Mouse (Mus musculus): ENCODE data around the gene 1700012B07Rik. TPM values are rescaled to one million over a fixed set of nuclear protein-coding genes. Genes with fewer than 3 reads are reported as not detected.

1700012B07Rik gene
- polyA plus RNA-seq, 1 experiment from 2014 or later, result not detected

- H3K36me3 ChIP-seq (ENCODE audit: control insufficient read depth, insufficient read depth, low read length), result no peaks in the 10 kb centered on the region
- ATAC-seq (ENCODE audit: insufficient read depth, low FRiP score), result no peak
- no peak overlapping the region for H3K4me2 ChIP-seq (ENCODE audit: low read depth, low read length)
- H3K4me1 ChIP-seq (ENCODE audit: control insufficient read depth, insufficient read depth, low read length), result no peaks in the 10 kb centered on the region
- 65% methylated on average over 1 of the region's 1 CpGs for WGBS
- H3K27me3 ChIP-seq (ENCODE audit: control insufficient read depth, insufficient read depth, low read length), result no peaks in the 10 kb centered on the region
- no peak overlapping the region for H3K4me3 ChIP-seq (replicated peaks; ENCODE audit: low read length)
- H3K9ac ChIP-seq (ENCODE audit: low read length), result no peak overlapping the region
- no peaks in the 10 kb centered on the region for H3K9me3 ChIP-seq (replicated peaks; ENCODE audit: control insufficient read depth, low read length)
- no peak overlapping the region for H3K27ac ChIP-seq (ENCODE audit: low read length)
Measured at GRCm38 (mm10) chr11:109816911-109817310, 10.9 kb downstream of the 1700012B07Rik start.

GRCm38 (mm10) chr11:109811721-109812120 lies 16.1 kb downstream of the 1700012B07Rik start:
- no peaks in the 10 kb centered on the region for H3K4me1 ChIP-seq (ENCODE audit: control insufficient read depth, insufficient read depth, low read length)
- H3K9ac ChIP-seq (ENCODE audit: low read length), result no peak overlapping the region
- no peaks in the 10 kb centered on the region for H3K27me3 ChIP-seq (ENCODE audit: control insufficient read depth, insufficient read depth, low read length)
- no peak overlapping the region for H3K4me3 ChIP-seq (replicated peaks; ENCODE audit: low read length)
- ATAC-seq (ENCODE audit: insufficient read depth, low FRiP score), result no peak
- 62% methylated on average over 2 of the region's 2 CpGs for WGBS
- no peaks in the 10 kb centered on the region for H3K36me3 ChIP-seq (ENCODE audit: control insufficient read depth, insufficient read depth, low read length)
- 0 out of 2 replicates have a peak, but pooled peaks cover 6% of the 10 kb centered on the region for H3K9me3 ChIP-seq (replicated peaks; ENCODE audit: control insufficient read depth, low read length)
- no peak overlapping the region for H3K4me2 ChIP-seq (ENCODE audit: low read depth, low read length)
- H3K27ac ChIP-seq (ENCODE audit: low read length), result no peak overlapping the region

GRCm38 (mm10) chr11:109809175-109809855 lies 18.5 kb downstream of the 1700012B07Rik start:
- 40% methylated on average over 4 of the region's 4 CpGs for WGBS

GRCm38 (mm10) chr11:109801515-109801914 lies 26.3 kb downstream of the 1700012B07Rik start:
- Histone ChIP-seq H3K4me2 (ENCODE audit: low read depth, low read length) (no peak overlapping the region), H3K9me3 (replicated peaks; ENCODE audit: control insufficient read depth, low read length) (no peaks in the 10 kb centered on the region), H3K4me3 (replicated peaks; ENCODE audit: low read length) (no peak overlapping the region), H3K27ac (ENCODE audit: low read length) (no peak overlapping the region), H3K27me3 (ENCODE audit: control insufficient read depth, insufficient read depth, low read length) (no peaks in the 10 kb centered on the region), H3K36me3 (ENCODE audit: control insufficient read depth, insufficient read depth, low read length) (no peaks in the 10 kb centered on the region), H3K4me1 (ENCODE audit: control insufficient read depth, insufficient read depth, low read length) (no peaks in the 10 kb centered on the region), H3K9ac (ENCODE audit: low read length) (no peak overlapping the region)
- 86% methylated on average over 1 of the region's 1 CpGs for WGBS
- no peak for ATAC-seq (ENCODE audit: insufficient read depth, low FRiP score)

More at GRCm38 (mm10) chr11:109809175-109809855, 18.5 kb downstream of the 1700012B07Rik start:
- Histone ChIP-seq H3K4me2 (ENCODE audit: low read depth, low read length) (no peak overlapping the region), H3K4me3 (replicated peaks; ENCODE audit: low read length) (no peak overlapping the region), H3K36me3 (ENCODE audit: control insufficient read depth, insufficient read depth, low read length) (no peaks in the 10 kb centered on the region), H3K4me1 (ENCODE audit: control insufficient read depth, insufficient read depth, low read length) (no peaks in the 10 kb centered on the region), H3K27ac (ENCODE audit: low read length) (no peak overlapping the region), H3K9ac (ENCODE audit: low read length) (no peak overlapping the region), H3K9me3 (replicated peaks; ENCODE audit: control insufficient read depth, low read length) (0 out of 2 replicates have a peak, but pooled peaks cover 6% of the 10 kb centered on the region), H3K27me3 (ENCODE audit: control insufficient read depth, insufficient read depth, low read length) (no peaks in the 10 kb centered on the region)
- no peak for ATAC-seq (ENCODE audit: insufficient read depth, low FRiP score)

GRCm38 (mm10) chr11:109797531-109797930 lies 30.3 kb downstream of the 1700012B07Rik start:
- Histone ChIP-seq H3K27ac (ENCODE audit: low read length) (no peak overlapping the region), H3K27me3 (ENCODE audit: control insufficient read depth, insufficient read depth, low read length) (no peaks in the 10 kb centered on the region), H3K36me3 (ENCODE audit: control insufficient read depth, insufficient read depth, low read length) (no peaks in the 10 kb centered on the region), H3K4me1 (ENCODE audit: control insufficient read depth, insufficient read depth, low read length) (no peaks in the 10 kb centered on the region), H3K4me3 (replicated peaks; ENCODE audit: low read length) (no peak overlapping the region), H3K4me2 (ENCODE audit: low read depth, low read length) (no peak overlapping the region), H3K9ac (ENCODE audit: low read length) (no peak overlapping the region), H3K9me3 (replicated peaks; ENCODE audit: control insufficient read depth, low read length) (no peaks in the 10 kb centered on the region)
- no peak for ATAC-seq (ENCODE audit: insufficient read depth, low FRiP score)
- 75% methylated on average over 6 of the region's 6 CpGs for WGBS

- Histone ChIP-seq H3K4me1 (ENCODE audit: control insufficient read depth, insufficient read depth, low read length) (no peaks in the 10 kb centered on the region), H3K27me3 (ENCODE audit: control insufficient read depth, insufficient read depth, low read length) (no peaks in the 10 kb centered on the region), H3K4me2 (ENCODE audit: low read depth, low read length) (no peak overlapping the region), H3K9ac (ENCODE audit: low read length) (no peak overlapping the region), H3K27ac (ENCODE audit: low read length) (no peak overlapping the region), H3K4me3 (replicated peaks; ENCODE audit: low read length) (no peak overlapping the region), H3K36me3 (ENCODE audit: control insufficient read depth, insufficient read depth, low read length) (no peaks in the 10 kb centered on the region), H3K9me3 (replicated peaks; ENCODE audit: control insufficient read depth, low read length) (no peaks in the 10 kb centered on the region)
- ATAC-seq (ENCODE audit: insufficient read depth, low FRiP score), result no peak
- WGBS, result 73% methylated on average over 2 of the region's 2 CpGs
Measured at GRCm38 (mm10) chr11:109795536-109795935, 32.3 kb downstream of the 1700012B07Rik start.

- Histone ChIP-seq H3K4me1 (ENCODE audit: control insufficient read depth, insufficient read depth, low read length) (no peaks in the 10 kb centered on the region), H3K27me3 (ENCODE audit: control insufficient read depth, insufficient read depth, low read length) (no peaks in the 10 kb centered on the region), H3K4me3 (replicated peaks; ENCODE audit: low read length) (no peak overlapping the region), H3K9ac (ENCODE audit: low read length) (no peak overlapping the region), H3K36me3 (ENCODE audit: control insufficient read depth, insufficient read depth, low read length) (no peaks in the 10 kb centered on the region), H3K27ac (ENCODE audit: low read length) (no peak overlapping the region), H3K4me2 (ENCODE audit: low read depth, low read length) (no peak overlapping the region), H3K9me3 (replicated peaks; ENCODE audit: control insufficient read depth, low read length) (no peaks in the 10 kb centered on the region)
- WGBS, result 83% methylated on average over 4 of the region's 4 CpGs
- no peak for ATAC-seq (ENCODE audit: insufficient read depth, low FRiP score)
Measured at GRCm38 (mm10) chr11:109793578-109793977, 34.3 kb downstream of the 1700012B07Rik start.

GRCm38 (mm10) chr11:109792401-109792997 lies 35.3 kb downstream of the 1700012B07Rik start:
- H3K36me3 ChIP-seq (ENCODE audit: control insufficient read depth, insufficient read depth, low read length), result no peaks in the 10 kb centered on the region
- H3K27me3 ChIP-seq (ENCODE audit: control insufficient read depth, insufficient read depth, low read length), result no peaks in the 10 kb centered on the region
- no peaks in the 10 kb centered on the region for H3K9me3 ChIP-seq (replicated peaks; ENCODE audit: control insufficient read depth, low read length)
- 85% methylated on average over 13 of the region's 13 CpGs for WGBS
- no peak overlapping the region for H3K4me3 ChIP-seq (replicated peaks; ENCODE audit: low read length)
- ATAC-seq (ENCODE audit: insufficient read depth, low FRiP score), result no peak
- no peak overlapping the region for H3K4me2 ChIP-seq (ENCODE audit: low read depth, low read length)
- H3K27ac ChIP-seq (ENCODE audit: low read length), result no peak overlapping the region
- no peaks in the 10 kb centered on the region for H3K4me1 ChIP-seq (ENCODE audit: control insufficient read depth, insufficient read depth, low read length)
- no peak overlapping the region for H3K9ac ChIP-seq (ENCODE audit: low read length)

- Histone ChIP-seq H3K9ac (ENCODE audit: low read length) (no peak overlapping the region), H3K9me3 (replicated peaks; ENCODE audit: control insufficient read depth, low read length) (no peaks in the 10 kb centered on the region), H3K27me3 (ENCODE audit: control insufficient read depth, insufficient read depth, low read length) (no peaks in the 10 kb centered on the region), H3K36me3 (ENCODE audit: control insufficient read depth, insufficient read depth, low read length) (no peaks in the 10 kb centered on the region), H3K4me2 (ENCODE audit: low read depth, low read length) (no peak overlapping the region), H3K4me3 (replicated peaks; ENCODE audit: low read length) (no peak overlapping the region), H3K4me1 (ENCODE audit: control insufficient read depth, insufficient read depth, low read length) (no peaks in the 10 kb centered on the region), H3K27ac (ENCODE audit: low read length) (no peak overlapping the region)
- ATAC-seq (ENCODE audit: insufficient read depth, low FRiP score), result no peak
- 87% methylated on average over 2 of the region's 2 CpGs for WGBS
Measured at GRCm38 (mm10) chr11:109791965-109792364, 35.9 kb downstream of the 1700012B07Rik start.

Measured in stomach, embryonic 16.5 days (tissue).